Mouse (Mus musculus) erythroblast, embryonic 14.5 days (primary cell): ENCODE results near the gene Atg10.

Source experiments
- GATA1 ChIP-seq: IDR thresholded peaks from 2 replicates; pipeline ENCODE4 v1.6.1; 2012; ENCODE audit warnings: low read length, inconsistent platforms, mixed read lengths
- TAL1 ChIP-seq: IDR thresholded peaks from 3 replicates; pipeline ENCODE4 v1.6.1; 2012; ENCODE audit warnings: low read length, inconsistent platforms, mixed read lengths

GRCm38 (mm10) chr13:91175347-91175746, 48.4 kb downstream of the Atg10 start:
- TF ChIP-seq GATA1 (no peak), TAL1 (no peak)
